Mouse (Mus musculus) kidney, adult 8-10 months (tissue): ENCODE data around the gene Aldoart2.
A peak's percentile ranks its signal among the peaks of the same experiment; 100 is the strongest.
"Not testable (repeated sequence)": the region's sequence is repeated elsewhere in the genome, so short reads cannot be mapped to it uniquely, and the experiment has no call there.

Experiments
- DNase-seq, 2 experiments: peaks; one replicate each; pipeline ENCODE4 v3.0.0; 2022

Gene Aldoart2

GRCm38 (mm10) chr12:55573794-55574193 lies 8.8 kb downstream of the Aldoart2 start:
- no peak for DNase-seq

GRCm38 (mm10) chr12:55586936-55587335 lies 21.9 kb downstream of the Aldoart2 start:
- DNase-seq: not testable (repeated sequence)

- no peak for DNase-seq
These were observed 33.5 kb downstream of the Aldoart2 start for GRCm38 (mm10) chr12:55598537-55598886.

- no peak for DNase-seq
These were observed 34.0 kb downstream of the Aldoart2 start, which contains the start of gene Insm2 for GRCm38 (mm10) chr12:55598887-55599561. TSS of gene Insm2 (plus strand) at chr12:55599427.

GRCm38 (mm10) chr12:55599639-55600502 lies 34.8 kb downstream of the Aldoart2 start:
- peak; percentile 11 to 27 for DNase-seq

- DNase-seq: no peak
These were observed 35.5 kb downstream of the Aldoart2 start for GRCm38 (mm10) chr12:55600503-55600994.

- DNase-seq: no peak
These were observed 39.4 kb downstream of the Aldoart2 start for GRCm38 (mm10) chr12:55604411-55604810.

- DNase-seq: no peak
These were observed 42.9 kb downstream of the Aldoart2 start for GRCm38 (mm10) chr12:55607902-55608301.

GRCm38 (mm10) chr12:55610812-55611211 lies 45.8 kb downstream of the Aldoart2 start:
- no peak for DNase-seq
